Mouse (Mus musculus) spleen, adult 10 weeks (tissue): ENCODE data around the gene B3galt1. TPM values are rescaled to one million over a fixed set of nuclear protein-coding genes. Genes with fewer than 3 reads are reported as not detected.

Experiments
- polyA plus RNA-seq: library from polyadenylated mRNA; stranded (reverse); fragments of 350-450 nt; fragmentation: Illumina TruSeq; extraction: RNeasy Lipid Tissue Mini Kit (QIAGEN cat#74804); gene quantifications from one replicate; pipeline ENCODE4 v1.2.3, GENCODE M21; 2015; ENCODE audit warnings: low replicate concordance; ENCODE audit not compliant: insufficient read depth

Gene B3galt1
- 3.2 TPM for polyA plus RNA-seq

GRCm38 (mm10) chr2:67565480-67566331 is at the start of gene B3galt1:
B3galt1 (plus strand) TSS chr2:67565871.

Other genes with a start within 250 kb of the B3galt1 start
- not detected for gene Gm21830, start 152.1 kb upstream of the B3galt1 start, polyA plus RNA-seq
- gene Gm26727, start 132.7 kb upstream of the B3galt1 start, polyA plus RNA-seq, result not detected
- not detected for gene Xirp2, start 119.9 kb upstream of the B3galt1 start, polyA plus RNA-seq